Mouse (Mus musculus) intestine, embryonic 14.5 days (tissue): ENCODE measurements around the gene Otop2. TPM values are rescaled to one million over a fixed set of nuclear protein-coding genes. Genes with fewer than 3 reads are reported as not detected.

ENCODE experiments used
- ATAC-seq: fragments of 200-750 bp; cut with Nextera tagmentation; replicated peaks from 2 replicates; pipeline ENCODE4 v1.8.0; 2017; ENCODE audit warnings: low read depth, moderate number of reproducible peaks, moderate TSS enrichment, moderate library complexity; ENCODE audit not compliant: low FRiP score, low TSS enrichment
- DNase-seq: peaks from one replicate; pipeline ENCODE4 v3.0.0-alpha.2; 2018; ENCODE audit warnings: low spot score
- H3K27ac ChIP-seq: fragments of 300-500 bp; sonication (generic); 2 replicates; pipeline ENCODE4 v1.5.1; 2014; ENCODE audit warnings: low read depth, mild to moderate bottlenecking, control low read depth
- H3K27me3 ChIP-seq: fragments of 300-500 bp; sonication (generic); replicated peaks from 2 replicates; pipeline ENCODE4 v1.6.1; 2014; ENCODE audit warnings: low read length, control low read depth; ENCODE audit not compliant: control insufficient read depth, insufficient read depth
- H3K36me3 ChIP-seq: fragments of 300-500 bp; sonication (generic); 2 replicates; pipeline ENCODE4 v1.6.1; 2014; ENCODE audit warnings: low read length, control low read depth; ENCODE audit not compliant: control insufficient read depth, insufficient read depth
- H3K4me1 ChIP-seq: fragments of 300-500 bp; sonication (generic); replicated peaks from 2 replicates; pipeline ENCODE4 v1.6.1; 2014; ENCODE audit warnings: low read length, control low read depth, mixed read lengths; ENCODE audit not compliant: control insufficient read depth, insufficient read depth
- H3K4me2 ChIP-seq: fragments of 300-500 bp; sonication (generic); 2 replicates; pipeline ENCODE4 v1.6.1; 2014; ENCODE audit warnings: low read length
- H3K4me3 ChIP-seq: fragments of 300-500 bp; sonication (generic); 2 replicates; pipeline ENCODE4 v1.5.1; 2014; ENCODE audit warnings: low read depth, low read length, control low read depth, mixed read lengths
- H3K9ac ChIP-seq: fragments of 300-500 bp; sonication (generic); 2 replicates; pipeline ENCODE4 v1.6.1; 2014; ENCODE audit warnings: mild to moderate bottlenecking, low read length
- H3K9me3 ChIP-seq: fragments of 300-500 bp; sonication (generic); 2 replicates; pipeline ENCODE4 v1.6.1; 2016; ENCODE audit warnings: low read length, control low read depth; ENCODE audit not compliant: control insufficient read depth
- WGBS: fragments of 180-500 bp; shearing (Covaris S2); extraction: QIAGEN DNeasy Blood & Tissue Kit; methylation state at CpG from one replicate; pipeline ENCODE4 v1.1.7; 2014; 5-methylcytosine and 5-hydroxymethylcytosine counted together
- polyA plus RNA-seq: library from polyadenylated mRNA; unstranded; fragments of >200 nt; fragmentation: Nextera tagmentation; extraction: Ambion mirVana; gene quantifications from 2 replicates; pipeline ENCODE4 v1.2.1, GENCODE M21; 2014

Gene Otop2
- polyA plus RNA-seq, 1 experiment from 2014 or later: not detected

- DNase-seq (peak; percentile 88), ATAC-seq (peak; percentile 16; the same call in 1 of the 2 replicates)
- WGBS: 10% methylated on average over 8 of the region's 8 CpGs
- Histone ChIP-seq H3K36me3 (no peaks in the 10 kb centered on the region), H3K27ac (no peak overlapping the region), H3K4me1 (peaks cover 8% of the 10 kb centered on the region; the same call in 1 of the 2 replicates), H3K9me3 (no peaks in the 10 kb centered on the region), H3K9ac (no peak overlapping the region), H3K27me3 (no peaks in the 10 kb centered on the region), H3K4me2 (no peak overlapping the region), H3K4me3 (no peak overlapping the region)
Measured at GRCm38 (mm10) chr11:115354183-115354582, 47.2 kb downstream of the Otop2 start.

DNA sequence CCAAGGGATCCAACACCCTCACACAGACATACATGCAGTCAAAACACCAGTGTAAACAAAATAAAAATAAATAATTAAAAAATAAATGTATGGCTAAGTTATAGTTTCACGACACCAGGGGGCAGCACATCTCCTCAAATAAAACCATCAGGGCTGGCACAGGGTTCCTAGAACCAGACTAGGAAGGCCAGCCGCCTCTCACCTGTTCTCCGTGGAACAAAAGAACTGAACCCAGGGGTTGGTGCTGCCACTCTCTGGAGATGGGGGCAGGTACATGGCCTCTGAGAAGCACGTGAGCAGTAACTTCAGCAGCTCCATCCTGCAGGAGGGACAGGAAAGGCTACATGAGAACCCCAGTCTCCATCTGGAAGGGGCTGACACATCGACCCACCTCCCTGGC, 51.5 kb downstream of the Otop2 start:
- WGBS: 19% methylated on average over 5 of the region's 5 CpGs
- peak; percentile 90 for DNase-seq
- no peak overlapping the region for H3K9ac ChIP-seq
- H3K27ac ChIP-seq: no peak overlapping the region
- H3K4me3 ChIP-seq: no peak overlapping the region
- H3K9me3 ChIP-seq: no peaks in the 10 kb centered on the region
- H3K36me3 ChIP-seq: no peaks in the 10 kb centered on the region
- 0 out of 2 replicates have a peak, but pooled peaks have one; percentile 21 for ATAC-seq
- H3K4me2 ChIP-seq: no peak overlapping the region
- no peaks in the 10 kb centered on the region for H3K27me3 ChIP-seq
- peaks cover 12% of the 10 kb centered on the region; the same call in 1 of the 2 replicates for H3K4me1 ChIP-seq

DNA sequence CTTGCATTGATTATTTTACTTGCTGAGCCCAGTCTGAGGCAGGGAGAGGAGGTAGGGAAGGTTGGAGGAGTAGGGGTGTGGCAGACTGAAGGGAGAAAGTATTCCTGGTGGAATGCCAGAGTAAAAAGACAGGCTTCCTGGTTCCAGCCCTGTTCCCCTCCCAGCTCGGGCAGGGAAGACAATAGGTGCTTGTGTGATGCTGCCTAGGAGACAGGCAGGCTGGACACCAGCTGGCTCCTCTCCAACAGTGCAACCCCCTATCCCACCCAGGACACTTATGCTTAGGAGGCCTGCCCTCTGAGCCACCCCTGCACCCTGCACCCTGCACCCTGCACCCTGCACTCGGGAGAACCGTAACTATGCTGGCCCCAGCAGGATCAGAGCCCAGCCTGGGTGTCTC, 52.3 kb downstream of the Otop2 start:
- peak overlapping the region; percentile 51; the same call in 1 of the 2 replicates for H3K27ac ChIP-seq
- no peak overlapping the region for H3K9ac ChIP-seq
- H3K27me3 ChIP-seq: no peaks in the 10 kb centered on the region
- no peak overlapping the region for H3K4me2 ChIP-seq
- no peaks in the 10 kb centered on the region for H3K9me3 ChIP-seq
- DNase-seq: no peak
- H3K4me3 ChIP-seq: no peak overlapping the region
- WGBS: 47% methylated on average over 3 of the region's 3 CpGs
- peak; percentile 34; the same call in 1 of the 2 replicates for ATAC-seq
- H3K4me1 ChIP-seq: peaks cover 12% of the 10 kb centered on the region; the same call in 1 of the 2 replicates
- no peaks in the 10 kb centered on the region for H3K36me3 ChIP-seq

- Histone ChIP-seq H3K36me3 (no peaks in the 10 kb centered on the region), H3K9ac (no peak overlapping the region), H3K4me3 (no peak overlapping the region), H3K27me3 (no peaks in the 10 kb centered on the region), H3K4me1 (peaks cover 12% of the 10 kb centered on the region; the same call in 1 of the 2 replicates), H3K27ac (peak overlapping the region; percentile 51; the same call in 1 of the 2 replicates), H3K4me2 (no peak overlapping the region), H3K9me3 (no peaks in the 10 kb centered on the region)
- DNase-seq: no peak
- no peak for ATAC-seq
- 61% methylated on average over 6 of the region's 6 CpGs for WGBS
Measured at GRCm38 (mm10) chr11:115359726-115360125, 52.8 kb downstream of the Otop2 start.

- Histone ChIP-seq H3K4me3 (no peak overlapping the region), H3K4me2 (no peak overlapping the region), H3K27me3 (peaks cover 32% of the 10 kb centered on the region), H3K9me3 (no peaks in the 10 kb centered on the region), H3K4me1 (peaks cover 9% of the 10 kb centered on the region; the same call in 1 of the 2 replicates), H3K9ac (no peak overlapping the region), H3K27ac (no peak overlapping the region), H3K36me3 (no peaks in the 10 kb centered on the region)
- DNase-seq (no peak), ATAC-seq (no peak)
- 75% methylated on average over 3 of the region's 3 CpGs for WGBS
Measured at GRCm38 (mm10) chr11:115364136-115364535, 57.2 kb downstream of the Otop2 start.

- DNase-seq (no peak), ATAC-seq (no peak)
- 35% methylated on average over 7 of the region's 7 CpGs for WGBS
- no peaks in the 10 kb centered on the region for H3K36me3 ChIP-seq
- H3K9me3 ChIP-seq: no peaks in the 10 kb centered on the region
- H3K4me2 ChIP-seq: peak overlapping the region; percentile 75; the same call in 1 of the 2 replicates
- no peak overlapping the region for H3K9ac ChIP-seq
- H3K4me1 ChIP-seq: peaks cover 3% of the 10 kb centered on the region; the same call in 1 of the 2 replicates
- no peak overlapping the region for H3K27ac ChIP-seq
- H3K27me3 ChIP-seq: peaks cover 33% of the 10 kb centered on the region
- no peak overlapping the region for H3K4me3 ChIP-seq
Measured at GRCm38 (mm10) chr11:115366039-115366705, 59.2 kb downstream of the Otop2 start.

DNA sequence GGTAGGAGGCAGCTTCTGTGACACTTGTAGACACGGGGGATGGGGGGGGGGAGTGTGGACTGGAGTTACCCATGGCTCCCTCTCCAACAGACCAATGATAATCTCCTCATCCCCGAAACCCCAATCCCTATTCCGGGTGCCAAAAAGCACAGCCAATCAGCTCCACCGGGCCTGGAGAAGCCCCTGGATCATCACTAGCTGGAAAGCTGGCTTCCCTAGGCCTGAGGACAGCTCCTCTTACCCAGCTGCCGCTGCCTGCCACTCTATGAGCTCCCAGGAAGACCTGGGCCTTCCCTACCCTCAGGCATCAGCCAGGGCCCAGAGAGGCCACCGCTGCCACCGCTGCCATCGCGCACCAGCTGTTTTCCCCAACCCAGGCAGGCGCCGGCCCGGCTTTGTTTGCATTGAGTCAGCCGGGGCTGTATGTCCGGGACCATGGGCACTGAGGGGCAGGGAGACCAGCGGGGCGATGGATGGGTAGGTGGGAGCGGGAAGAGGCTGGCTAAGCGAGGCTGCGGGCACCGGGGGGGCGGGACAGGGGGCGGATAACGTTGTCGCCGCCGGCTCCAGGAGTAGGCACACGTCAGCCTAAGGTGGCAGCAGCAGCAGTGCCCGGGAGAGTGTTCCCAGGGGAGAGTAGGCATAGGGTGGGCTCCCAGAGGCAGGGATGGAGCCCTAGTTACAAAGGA, 59.9 kb downstream of the Otop2 start:
- no peaks in the 10 kb centered on the region for H3K36me3 ChIP-seq
- peak overlapping the region; percentile 40 for H3K4me3 ChIP-seq
- DNase-seq (no peak), ATAC-seq (peak; percentile 38; the same call in 1 of the 2 replicates)
- H3K27me3 ChIP-seq: peaks cover 33% of the 10 kb centered on the region
- WGBS: 4% methylated on average over 28 of the region's 28 CpGs
- H3K27ac ChIP-seq: no peak overlapping the region
- H3K9me3 ChIP-seq: no peaks in the 10 kb centered on the region
- H3K4me1 ChIP-seq: peaks cover 3% of the 10 kb centered on the region; the same call in 1 of the 2 replicates
- peak overlapping the region; percentile 38 for H3K9ac ChIP-seq
- H3K4me2 ChIP-seq: peak overlapping the region; percentile 75

- Histone ChIP-seq H3K4me3 (peak within 1 kb of the TSS; percentile 40), H3K27me3 (peaks cover 33% of the 10 kb centered on the region), H3K36me3 (no peaks in the 10 kb centered on the region), H3K4me2 (peak within 1 kb of the TSS; percentile 75), H3K9me3 (no peaks in the 10 kb centered on the region), H3K9ac (peak within 1 kb of the TSS; percentile 38), H3K4me1 (peaks cover 3% of the 10 kb centered on the region; the same call in 1 of the 2 replicates), H3K27ac (no peak within 1 kb of the TSS)
- ATAC-seq (peak; percentile 79), DNase-seq (peak; percentile 90)
- under 1% methylated on average over 34 of the region's 39 CpGs for WGBS
Measured at GRCm38 (mm10) chr11:115367395-115367944, 60.5 kb downstream of the Otop2 start, which contains the start of gene Hid1. Gene Hid1 (minus strand): TSS chr11:115367756.
